Mouse (Mus musculus) embryonic facial prominence, embryonic 15.5 days (tissue): ENCODE data around the gene Ptpn13. TPM values are rescaled to one million over a fixed set of nuclear protein-coding genes. Genes with fewer than 3 reads are reported as not detected.

Experiments used
- ATAC-seq: fragments of 200-750 bp; cut with Nextera tagmentation; 2 replicates; pipeline ENCODE4 v1.8.0; 2017; ENCODE audit warnings: low read depth, moderate TSS enrichment; ENCODE audit not compliant: insufficient number of reproducible peaks, low FRiP score, low TSS enrichment
- H3K27ac ChIP-seq: fragments of 300-500 bp; sonication (generic); replicated peaks from 2 replicates; pipeline ENCODE4 v1.5.1; 2015; ENCODE audit warnings: mild to moderate bottlenecking, inconsistent platforms
- H3K27me3 ChIP-seq: fragments of 300-500 bp; sonication (generic); 2 replicates; pipeline ENCODE4 v1.6.1; 2015; ENCODE audit warnings: inconsistent platforms
- H3K36me3 ChIP-seq: fragments of 300-500 bp; sonication (generic); 2 replicates; pipeline ENCODE4 v1.6.1; 2015; ENCODE audit warnings: mild to moderate bottlenecking, inconsistent platforms
- H3K4me1 ChIP-seq: fragments of 300-500 bp; sonication (generic); 2 replicates; pipeline ENCODE4 v1.6.1; 2015; ENCODE audit warnings: inconsistent platforms
- H3K4me2 ChIP-seq: fragments of 300-500 bp; sonication (generic); replicated peaks from 2 replicates; pipeline ENCODE4 v1.6.1; 2015; ENCODE audit warnings: mild to moderate bottlenecking, inconsistent platforms
- H3K4me3 ChIP-seq: fragments of 300-500 bp; sonication (generic); replicated peaks from 2 replicates; pipeline ENCODE4 v1.5.1; 2015; ENCODE audit warnings: mild to moderate bottlenecking, inconsistent platforms
- H3K9ac ChIP-seq: fragments of 300-500 bp; sonication (generic); 2 replicates; pipeline ENCODE4 v1.6.1; 2015; ENCODE audit warnings: inconsistent platforms
- H3K9me3 ChIP-seq: fragments of 300-500 bp; sonication (generic); replicated peaks from 2 replicates; pipeline ENCODE4 v1.6.1; 2016; ENCODE audit warnings: inconsistent platforms
- WGBS: fragments of 180-500 bp; shearing (Covaris S2); methylation state at CpG from one replicate; pipeline ENCODE4 v1.1.7; 2015; 5-methylcytosine and 5-hydroxymethylcytosine counted together
- polyA plus RNA-seq: library from polyadenylated mRNA; unstranded; fragments of >200 nt; fragmentation: Nextera tagmentation; extraction: Ambion mirVana; gene quantifications from 2 replicates; pipeline ENCODE4 v1.2.1, GENCODE M21; 2015

Gene Ptpn13
- 22.7 and 23.3 TPM in 2 replicates for polyA plus RNA-seq

DNA sequence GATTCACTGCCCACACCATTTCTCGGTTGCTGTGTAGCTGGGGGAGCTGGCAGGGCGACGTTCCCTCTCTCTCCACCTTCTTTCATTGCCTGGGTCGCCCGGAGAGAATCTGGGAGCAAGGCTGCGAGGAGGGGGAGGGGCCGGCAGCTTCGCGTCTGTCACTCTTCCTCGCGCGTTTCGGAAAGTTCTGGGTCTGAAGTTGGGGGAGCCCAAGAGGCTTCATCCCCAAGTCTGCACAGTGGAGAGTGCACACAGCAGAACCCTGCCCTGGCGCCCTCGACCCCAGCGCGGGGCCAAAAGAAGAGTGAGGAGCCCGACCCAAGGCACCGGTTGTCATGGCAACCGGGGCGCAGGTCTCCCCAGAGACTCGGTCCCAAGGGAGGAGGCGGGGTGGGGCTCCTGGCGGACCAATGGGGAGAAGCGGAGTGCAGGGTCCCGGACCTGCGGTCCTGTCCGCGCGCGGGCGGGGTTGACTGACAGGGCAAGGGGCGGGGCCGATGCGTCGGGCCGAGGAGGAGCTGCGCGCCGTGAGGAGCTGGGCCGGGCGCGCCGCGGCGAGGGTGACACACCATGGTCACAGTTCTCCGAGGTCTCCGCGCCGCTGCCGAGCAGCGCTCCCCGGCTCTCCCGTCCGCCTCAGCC, at the start of gene Ptpn13:
Ptpn13 (plus strand) TSS at position 515 of the 642 bp plus-strand sequence.
- Histone ChIP-seq H3K4me1 (peaks cover 41% of the 10 kb centered on the region), H3K9me3 (no peaks in the 10 kb centered on the region), H3K4me3 (peak within 1 kb of the TSS; percentile 77), H3K36me3 (no peaks in the 10 kb centered on the region), H3K9ac (peak within 1 kb of the TSS; percentile 76), H3K27ac (peak within 1 kb of the TSS; percentile 90), H3K27me3 (no peaks in the 10 kb centered on the region), H3K4me2 (peak within 1 kb of the TSS; percentile 90)
- ATAC-seq, result peak; percentile 96
- WGBS, result 0% methylated on average over 39 of the region's 55 CpGs

GRCm38 (mm10) chr5:103375226-103375625, 49.8 kb upstream of the Ptpn13 start:
- ATAC-seq, result no peak
- no peaks in the 10 kb centered on the region for H3K36me3 ChIP-seq
- no peaks in the 10 kb centered on the region for H3K9me3 ChIP-seq
- H3K4me3 ChIP-seq, result no peak overlapping the region
- whole genome bisulfite sequencing, result 83% methylated on average over 9 of the region's 9 CpGs
- H3K4me2 ChIP-seq, result no peak overlapping the region
- H3K27ac ChIP-seq, result no peak overlapping the region
- H3K9ac ChIP-seq, result no peak overlapping the region
- H3K4me1 ChIP-seq, result peaks cover 5% of the 10 kb centered on the region; the same call in 1 of the 2 replicates
- H3K27me3 ChIP-seq, result no peaks in the 10 kb centered on the region

GRCm38 (mm10) chr5:103376354-103377295, 48.4 kb upstream of the Ptpn13 start:
- H3K9ac ChIP-seq, result no peak overlapping the region
- 46% methylated on average over 17 of the region's 17 CpGs for WGBS
- H3K27ac ChIP-seq, result no peak overlapping the region; the same call in 1 of the 2 replicates
- no peak for ATAC-seq
- H3K4me1 ChIP-seq, result peaks cover 5% of the 10 kb centered on the region; the same call in 1 of the 2 replicates
- H3K36me3 ChIP-seq, result no peaks in the 10 kb centered on the region
- no peak overlapping the region for H3K4me3 ChIP-seq
- H3K9me3 ChIP-seq, result no peaks in the 10 kb centered on the region
- H3K4me2 ChIP-seq, result peak overlapping the region; percentile 17; the same call in 1 of the 2 replicates
- no peaks in the 10 kb centered on the region for H3K27me3 ChIP-seq

GRCm38 (mm10) chr5:103377493-103378130, 47.4 kb upstream of the Ptpn13 start:
- Histone ChIP-seq H3K9ac (no peak overlapping the region), H3K27me3 (no peaks in the 10 kb centered on the region), H3K4me2 (no peak overlapping the region), H3K9me3 (no peaks in the 10 kb centered on the region), H3K36me3 (no peaks in the 10 kb centered on the region), H3K27ac (no peak overlapping the region; the same call in 1 of the 2 replicates), H3K4me3 (no peak overlapping the region), H3K4me1 (peaks cover 5% of the 10 kb centered on the region; the same call in 1 of the 2 replicates)
- WGBS, result 43% methylated on average over 12 of the region's 12 CpGs
- no peak for ATAC-seq

GRCm38 (mm10) chr5:103380785-103381527, 44.0 kb upstream of the Ptpn13 start:
- H3K9me3 ChIP-seq, result no peaks in the 10 kb centered on the region
- H3K27ac ChIP-seq, result no peak overlapping the region
- ATAC-seq, result no peak
- no peaks in the 10 kb centered on the region for H3K36me3 ChIP-seq
- no peak overlapping the region for H3K9ac ChIP-seq
- WGBS, result 77% methylated on average over 11 of the region's 11 CpGs
- H3K4me3 ChIP-seq, result no peak overlapping the region
- no peak overlapping the region for H3K4me2 ChIP-seq
- no peaks in the 10 kb centered on the region for H3K4me1 ChIP-seq
- H3K27me3 ChIP-seq, result no peaks in the 10 kb centered on the region

- WGBS, result 93% methylated on average over 4 of the region's 4 CpGs
- no peak for ATAC-seq
These were observed 42.0 kb upstream of the Ptpn13 start for GRCm38 (mm10) chr5:103382951-103383350.

DNA sequence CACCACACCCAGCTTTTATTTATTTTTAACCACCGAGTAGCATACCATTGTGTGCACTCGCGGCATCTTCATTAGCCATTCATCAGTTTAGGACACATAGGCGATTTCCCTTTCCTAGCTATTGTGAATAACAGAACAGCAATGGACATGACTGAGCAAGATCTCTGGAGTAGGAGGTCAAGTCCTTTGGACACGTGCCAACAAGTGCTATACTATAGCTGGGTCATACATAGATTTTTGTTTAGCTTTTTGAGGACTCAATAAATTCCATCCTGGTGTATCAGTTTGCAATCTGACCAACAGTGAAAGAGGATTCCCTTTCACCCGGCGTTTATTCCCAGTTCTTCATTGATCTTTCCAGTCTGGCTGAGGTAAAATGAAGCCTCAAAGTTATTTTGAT, 41.0 kb upstream of the Ptpn13 start:
- peaks cover 14% of the 10 kb centered on the region for H3K4me1 ChIP-seq

More at GRCm38 (mm10) chr5:103382951-103383350, 42.0 kb upstream of the Ptpn13 start:
- Histone ChIP-seq H3K27ac (no peak overlapping the region), H3K36me3 (no peaks in the 10 kb centered on the region), H3K9me3 (no peaks in the 10 kb centered on the region), H3K4me3 (no peak overlapping the region), H3K27me3 (no peaks in the 10 kb centered on the region), H3K4me1 (peaks cover 11% of the 10 kb centered on the region), H3K4me2 (no peak overlapping the region), H3K9ac (no peak overlapping the region)

GRCm38 (mm10) chr5:103387540-103388026, 37.4 kb upstream of the Ptpn13 start:
- 19% methylated on average over 8 of the region's 8 CpGs for WGBS
- Histone ChIP-seq H3K9me3 (no peaks in the 10 kb centered on the region), H3K4me2 (no peak overlapping the region), H3K27ac (peak overlapping the region; percentile 39), H3K36me3 (no peaks in the 10 kb centered on the region), H3K4me1 (peaks cover 14% of the 10 kb centered on the region), H3K27me3 (no peaks in the 10 kb centered on the region), H3K9ac (no peak overlapping the region), H3K4me3 (no peak overlapping the region)
- peak; percentile 83 for ATAC-seq

More for the DNA sequence above, 41.0 kb upstream of the Ptpn13 start:
- Histone ChIP-seq H3K9me3 (no peaks in the 10 kb centered on the region), H3K27me3 (no peaks in the 10 kb centered on the region), H3K36me3 (no peaks in the 10 kb centered on the region), H3K9ac (no peak overlapping the region), H3K27ac (no peak overlapping the region), H3K4me3 (no peak overlapping the region), H3K4me2 (no peak overlapping the region)
- ATAC-seq, result no peak
- WGBS, result 76% methylated on average over 7 of the region's 7 CpGs

DNA sequence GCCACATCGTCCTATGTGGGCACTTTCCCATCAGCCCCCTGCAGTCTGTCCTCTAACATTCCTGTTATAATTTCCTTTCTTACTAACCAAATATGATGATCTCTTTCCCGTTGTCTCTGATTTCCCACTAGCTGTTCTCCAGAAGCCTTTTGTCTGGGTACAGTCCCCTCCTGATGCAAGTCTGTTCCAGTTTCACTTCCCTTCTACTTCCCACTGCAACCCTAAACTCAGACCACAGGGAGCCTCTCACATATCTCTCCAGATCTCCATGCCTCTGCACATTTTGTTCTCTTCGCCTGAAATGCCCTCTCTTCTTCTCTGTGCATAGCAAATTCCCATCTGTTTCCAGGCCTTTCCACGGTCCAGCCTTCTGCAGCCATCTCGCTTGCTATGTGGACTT, 35.6 kb upstream of the Ptpn13 start:
- Histone ChIP-seq H3K4me3 (no peak overlapping the region), H3K4me1 (peaks cover 17% of the 10 kb centered on the region), H3K27me3 (no peaks in the 10 kb centered on the region), H3K36me3 (no peaks in the 10 kb centered on the region), H3K27ac (no peak overlapping the region), H3K9me3 (no peaks in the 10 kb centered on the region), H3K4me2 (no peak overlapping the region), H3K9ac (no peak overlapping the region)
- no peak for ATAC-seq
- WGBS, result 66% methylated on average over 5 of the region's 5 CpGs

GRCm38 (mm10) chr5:103393220-103393619, 31.8 kb upstream of the Ptpn13 start:
- Histone ChIP-seq H3K4me3 (no peak overlapping the region), H3K36me3 (no peaks in the 10 kb centered on the region), H3K9ac (no peak overlapping the region), H3K4me1 (0 out of 2 replicates have a peak, but pooled peaks cover 4% of the 10 kb centered on the region), H3K27me3 (no peaks in the 10 kb centered on the region), H3K27ac (no peak overlapping the region), H3K4me2 (no peak overlapping the region), H3K9me3 (no peaks in the 10 kb centered on the region)
- no peak for ATAC-seq
- 20% methylated on average over 4 of the region's 4 CpGs for WGBS
